Mouse (Mus musculus) heart, adult 18-20 months (tissue): Measurements from ENCODE around the gene Gabra5. TPM values are rescaled to one million over a fixed set of nuclear protein-coding genes. Genes with fewer than 3 reads are reported as not detected.

ENCODE experiments used
- DNase-seq, 2 experiments: peaks; one replicate each; pipeline ENCODE4 v3.0.0; 2021 to 2022; ENCODE audit warnings: mixed read lengths in 1 of 2
- total RNA-seq, 2 experiments: library from RNA; stranded (reverse); gene quantifications; 2 replicates each; pipeline ENCODE4 v1.2.3; 2021

Gabra5 gene
- total RNA-seq, 2 experiments from 2014 or later: not detected

GRCm38 (mm10) chr7:57386517-57387340 is 123.1 kb downstream of the Gabra5 start, which contains the start of gene Gabrg3:
Gene Gabrg3 (minus strand): TSS chr7:57387188.
- no peak for DNase-seq

- DNase-seq: peak in 1 of 2 experiments; percentile 30
These were observed 125.7 kb downstream of the Gabra5 start for GRCm38 (mm10) chr7:57384112-57384511.

GRCm38 (mm10) chr7:57366013-57366390 is 143.9 kb downstream of the Gabra5 start:
- DNase-seq: no peak

GRCm38 (mm10) chr7:57365134-57366012 is 144.5 kb downstream of the Gabra5 start:
- DNase-seq: no peak

- no peak for DNase-seq
These were observed 146.0 kb downstream of the Gabra5 start for GRCm38 (mm10) chr7:57363812-57364211.

- DNase-seq: no peak
These were observed 151.9 kb downstream of the Gabra5 start for GRCm38 (mm10) chr7:57357871-57358540.

Other genes with a start within 250 kb of the Gabra5 start
- under 1 TPM; 0.03 to 0.05 TPM for gene Gabrg3, start 122.9 kb downstream of the Gabra5 start, total RNA-seq
- under 1 TPM; 0.40 to 0.41 TPM for gene Gabrb3, start 90.4 kb downstream of the Gabra5 start, total RNA-seq